Comparison of ENCODE assay signal across 9 mouse cellular contexts in the genomic region with DNA sequence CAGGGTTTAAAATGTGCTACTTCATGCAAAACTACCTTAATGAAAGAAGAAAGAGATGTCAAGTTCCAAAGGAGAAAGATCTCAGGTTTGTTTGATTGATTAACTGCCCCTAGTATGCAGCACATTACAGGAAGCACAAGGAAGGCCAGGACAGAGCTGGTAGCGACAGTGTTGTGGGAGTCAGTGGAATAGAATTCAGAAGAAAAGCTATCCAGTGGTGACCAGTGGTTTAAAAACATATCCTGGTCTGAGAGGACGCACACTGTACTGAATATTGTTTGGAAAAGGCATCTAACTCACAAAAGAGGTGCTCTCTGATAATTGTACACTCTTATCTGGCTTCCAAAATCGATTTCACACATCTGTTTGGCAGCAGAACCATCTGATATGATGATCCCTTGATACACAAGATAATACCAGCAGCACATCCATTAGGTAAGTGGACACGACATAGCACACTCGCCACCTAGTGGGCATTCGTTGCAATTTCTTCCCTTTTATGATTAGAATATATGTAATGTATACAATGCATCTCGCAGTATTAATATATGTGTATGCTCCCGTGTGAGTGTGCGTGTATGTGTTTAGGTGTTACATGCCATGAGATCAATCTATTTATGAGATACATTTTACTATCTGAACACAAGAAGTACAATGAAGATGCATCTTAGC. TPM values are rescaled to one million over a fixed set of nuclear protein-coding genes. Genes with fewer than 3 reads are reported as not detected.
DNase-seq lines count a peak whose midpoint lies in the region; ATAC-seq and TF ChIP-seq lines count a peak whose summit lies in the region.
"Had no signal": no experiment of that assay in that cellular context is flagged by ENCODE, and none has a peak within 500 bp of the region (broad histone marks: within the 10 kb centered on the region; RNA-seq: fewer than 3 reads in every experiment).

No protein-coding gene starts in this region.

- H3K4me1 ChIP-seq in thymus, adult 2 months (replicated peaks; ENCODE audit: control insufficient read depth, insufficient read depth, low read length) = no peaks in the 10 kb centered on the region
- H3K4me1 ChIP-seq in intestine, embryonic 16.5 days (ENCODE audit: control insufficient read depth, insufficient read depth, low read length) = no peaks in the 10 kb centered on the region
- no peaks in the 10 kb centered on the region for H3K4me1 ChIP-seq in limb, embryonic 13.5 days
- H3K4me1 ChIP-seq: limb, embryonic 15.5 days had no signal

- H3K4me3 ChIP-seq in thymus, adult 2 months (ENCODE audit: control insufficient read depth, insufficient read depth, low read length) = no peak overlapping the region
- no peak overlapping the region for H3K4me3 ChIP-seq in intestine, embryonic 16.5 days (ENCODE audit: low read length)
- no peak overlapping the region for H3K4me3 ChIP-seq in limb, embryonic 13.5 days
- H3K4me3 ChIP-seq: limb, embryonic 15.5 days had no signal

- peak; percentile 59; the same call in 1 of the 2 replicates for ATAC-seq in erythroid progenitor cell, adult 5-6 weeks (replicated peaks; ENCODE audit: low FRiP score, poor library complexity, severe bottlenecking)
- 0 out of 2 replicates have a peak, but pooled peaks have one; percentile 55 for ATAC-seq in intestine, embryonic 16.5 days
- ATAC-seq in limb, embryonic 13.5 days (ENCODE audit: low FRiP score, low read depth) = 0 out of 2 replicates have a peak, but pooled peaks have one; percentile 57

- peak; percentile 2 for DNase-seq in thymus, adult 2 months
- no peak for DNase-seq in thymus, postnatal 36 days
- peak; percentile 6 for DNase-seq in c-Kit-positive CD71-negative TER-119-negative erythroid progenitor cells, embryonic 14.5 days (ENCODE audit: low read depth)
- peak; percentile 23 for DNase-seq in retina, adult 2 months (ENCODE audit: low read depth, low spot score)
- no peak for DNase-seq in heart, adult 8-10 months (ENCODE audit: low spot score)

- H3K36me3 ChIP-seq in thymus, adult 2 months (ENCODE audit: control insufficient read depth, insufficient read depth, low read length) = no peaks in the 10 kb centered on the region
- no peaks in the 10 kb centered on the region for H3K36me3 ChIP-seq in intestine, embryonic 16.5 days (ENCODE audit: control insufficient read depth, insufficient read depth, low read length)
- H3K36me3 ChIP-seq in limb, embryonic 13.5 days = no peaks in the 10 kb centered on the region
- H3K36me3 ChIP-seq: limb, embryonic 15.5 days had no signal

- TF ChIP-seq CTCF in thymus, adult 2 months (IDR thresholded peaks at IDR 0.05; ENCODE audit: borderline replicate concordance, control insufficient read depth, extremely low read depth, insufficient read depth, low read length, poor library complexity) = no peak

- no peak overlapping the region for H3K4me2 ChIP-seq in intestine, embryonic 16.5 days (ENCODE audit: low read depth, low read length)
- H3K4me2 ChIP-seq in limb, embryonic 13.5 days (replicated peaks) = no peak overlapping the region
- H3K4me2 ChIP-seq: limb, embryonic 15.5 days had no signal

- WGBS in thymus, adult 2 months = 29% methylated on average over 9 of the region's 9 CpGs
- WGBS in intestine, embryonic 16.5 days = 21% methylated on average over 9 of the region's 9 CpGs
- WGBS in limb, embryonic 13.5 days = 26% methylated on average over 9 of the region's 9 CpGs

- H3K9me3 ChIP-seq in intestine, embryonic 16.5 days (ENCODE audit: control insufficient read depth, low read length) = no peaks in the 10 kb centered on the region
- H3K9me3 ChIP-seq in limb, embryonic 13.5 days = no peaks in the 10 kb centered on the region
- H3K9me3 ChIP-seq: limb, embryonic 15.5 days had no signal

- no peak overlapping the region for H3K9ac ChIP-seq in intestine, embryonic 16.5 days (ENCODE audit: low read depth, low read length)
- H3K9ac ChIP-seq in limb, embryonic 13.5 days = no peak overlapping the region
- H3K9ac ChIP-seq: limb, embryonic 15.5 days had no signal

- no peak overlapping the region for H3K27ac ChIP-seq in thymus, adult 2 months (ENCODE audit: control insufficient read depth, insufficient read depth, low read length)
- H3K27ac ChIP-seq in intestine, embryonic 16.5 days (ENCODE audit: low read length) = no peak overlapping the region
- H3K27ac ChIP-seq in limb, embryonic 13.5 days = no peak overlapping the region
- H3K27ac ChIP-seq: limb, embryonic 15.5 days had no signal

- TF ChIP-seq POLR2A in thymus, adult 2 months (IDR thresholded peaks at IDR 0.05; ENCODE audit: control insufficient read depth, extremely low read depth, insufficient read depth, low read length, poor library complexity) = no peak

- H3K27me3 ChIP-seq in thymus, adult 2 months (ENCODE audit: control insufficient read depth, insufficient read depth, low read length) = no peaks in the 10 kb centered on the region
- no peaks in the 10 kb centered on the region for H3K27me3 ChIP-seq in intestine, embryonic 16.5 days (replicated peaks; ENCODE audit: control insufficient read depth, insufficient read depth, low read length)
- no peaks in the 10 kb centered on the region for H3K27me3 ChIP-seq in limb, embryonic 13.5 days
- H3K27me3 ChIP-seq: limb, embryonic 15.5 days had no signal

RNA-seq across cellular contexts. Expression of a gene that starts 33.0 kb away (rescaled TPM):
- polyA plus RNA-seq in thymus, adult 2 months (2012; rRNA removed) = 0.20 and 1.0 TPM in 2 replicates
- total RNA-seq in erythroid progenitor cell, adult 5-6 weeks (2015; ENCODE audit: low replicate concordance) = not detected in 2 replicates
- not detected in 2 replicates for total RNA-seq in erythroid progenitor cell, adult 5-6 weeks (2017; ENCODE audit: low replicate concordance)
- polyA plus RNA-seq in intestine, embryonic 16.5 days (2015; fragmentation: Nextera tagmentation; extraction: Ambion mirVana) = 0.89 and 1.7 TPM in 2 replicates
- 3.8 and 4.7 TPM in 2 replicates for polyA plus RNA-seq in limb, embryonic 13.5 days (2015; fragmentation: Nextera tagmentation; extraction: Ambion mirVana)
- total RNA-seq in heart, adult 8-10 months (2022) = not detected

Comparison
In these comparisons a context has a peak if more than half of its experiments do, and no peak if none do; other contexts are left out.
1. DNase-seq: peak in thymus, adult 2 months (single experiment), c-Kit-positive CD71-negative TER-119-negative erythroid progenitor cells, embryonic 14.5 days (single experiment) and retina, adult 2 months (single experiment); none in thymus, postnatal 36 days (0 of 2) and heart, adult 8-10 months (single experiment).
2. Peak in every context shown above with its lines, with median percentiles within 50 percentile points of each other: ATAC-seq.